Mouse (Mus musculus) cerebellum, postnatal 14 days (tissue): ENCODE measurements around the gene Arhgap17.

Experiments used
- DNase-seq, 2 experiments: peaks; one replicate each; pipeline ENCODE4 v3.0.0; 2021; ENCODE audit warnings: mixed read lengths in 2 of 2

The Arhgap17 gene

DNA sequence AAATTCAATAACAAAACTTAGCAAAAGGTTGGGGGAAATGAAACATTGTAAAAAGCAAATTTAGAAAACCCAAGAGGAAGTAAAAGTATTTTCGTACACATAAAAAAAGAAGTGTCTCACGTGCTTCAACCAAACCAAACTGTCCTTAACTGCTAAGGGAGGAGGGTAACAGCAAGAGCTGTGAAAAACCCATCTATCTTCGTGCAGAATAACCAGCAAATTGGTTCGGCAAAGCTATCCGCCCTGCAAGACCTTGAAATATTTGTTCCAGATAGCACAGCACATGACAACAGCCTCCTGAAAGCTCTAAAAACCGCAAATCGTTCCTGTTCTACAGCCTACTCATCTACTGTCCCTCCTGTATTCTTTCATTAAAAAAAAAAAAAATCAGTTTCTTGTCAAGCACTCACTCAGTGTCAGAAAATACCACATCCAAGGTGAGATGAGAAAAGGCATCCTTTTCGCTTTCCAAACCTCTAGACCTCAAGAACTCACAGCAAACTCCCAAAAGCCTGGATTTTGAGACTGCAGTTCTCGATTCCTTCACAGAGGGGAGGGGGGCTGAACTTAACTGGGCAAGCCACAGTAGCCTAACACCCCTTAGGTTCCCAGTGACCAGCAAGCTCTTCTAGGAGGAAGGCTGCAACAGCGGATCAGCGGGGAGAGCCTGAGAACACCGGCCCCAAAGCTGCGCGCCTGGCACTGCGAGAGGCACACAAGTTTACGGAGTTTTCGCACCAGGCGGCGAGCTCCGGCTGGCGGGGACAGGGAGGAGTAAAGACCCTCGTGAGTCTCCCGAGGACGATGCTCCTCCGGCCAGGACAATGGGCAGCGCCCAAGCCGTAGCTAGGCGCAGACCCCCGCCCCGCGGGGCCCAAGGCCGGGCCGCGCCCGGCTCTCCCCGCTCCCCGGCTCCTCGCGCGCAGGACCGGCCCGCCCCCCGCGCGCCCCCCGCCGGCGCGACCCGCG is 653 bp downstream of the Arhgap17 start:
- DNase-seq: no peak

DNA sequence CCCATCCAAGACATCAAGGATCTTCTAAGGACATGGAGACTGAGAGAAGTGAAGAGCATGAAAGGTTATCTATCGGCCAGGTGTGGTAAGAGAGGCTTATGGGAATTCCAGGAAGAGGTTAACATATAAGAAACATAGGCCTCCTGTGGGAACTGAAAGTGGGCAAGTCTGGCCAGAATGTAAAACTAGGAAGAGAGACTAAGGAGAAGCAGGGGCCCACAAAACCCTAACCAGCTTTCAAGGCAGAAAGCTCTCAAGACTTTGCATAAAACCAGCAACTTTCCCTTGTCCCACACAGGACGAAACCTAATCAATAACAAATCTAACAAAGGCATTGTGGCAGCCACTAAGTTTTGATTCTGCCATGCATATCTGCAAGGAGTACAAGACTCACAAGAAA is 1.5 kb downstream of the Arhgap17 start:
- no peak for DNase-seq

DNA sequence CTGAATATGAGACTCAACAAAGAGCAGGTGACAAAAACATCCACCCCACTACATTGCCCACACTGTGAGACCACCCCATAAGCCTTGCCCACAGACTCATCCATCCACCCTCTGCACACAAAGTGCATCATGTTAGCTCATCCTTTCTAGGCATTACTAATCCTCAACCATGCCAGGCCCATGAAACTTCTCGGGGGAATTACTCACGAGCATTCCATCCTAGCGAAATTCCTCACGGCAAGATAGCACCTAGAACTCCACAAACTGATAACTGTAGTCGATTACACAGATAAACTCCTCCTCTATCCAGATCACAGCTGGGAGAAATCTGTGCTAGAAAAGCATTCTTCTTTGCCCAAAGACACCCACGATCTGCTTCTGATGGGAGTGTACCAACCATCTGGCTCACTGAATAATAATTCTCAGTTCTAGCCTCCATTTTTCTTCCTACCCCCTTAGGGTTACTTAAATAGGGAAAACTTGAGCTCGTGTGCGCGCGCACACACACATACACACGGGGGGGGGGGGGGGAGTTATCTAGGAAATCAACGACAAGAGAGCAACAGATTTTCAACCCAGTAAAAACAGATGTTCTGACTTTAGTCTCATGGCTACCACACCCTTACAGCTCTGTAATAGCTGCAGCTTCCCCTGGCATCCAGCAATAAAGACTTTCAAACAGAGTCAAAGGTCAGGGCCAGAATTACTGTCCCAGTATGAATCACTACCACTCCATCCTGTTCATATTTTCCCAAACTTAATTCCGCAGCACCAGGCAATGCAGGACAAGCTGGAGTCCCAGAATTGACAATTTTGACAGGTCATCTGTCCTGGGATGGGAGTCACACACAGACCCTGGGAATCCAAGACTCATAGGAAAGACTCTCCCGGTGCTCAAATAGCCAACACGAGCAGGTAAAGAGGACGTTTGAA is 2.2 kb downstream of the Arhgap17 start:
- DNase-seq: no peak

DNA sequence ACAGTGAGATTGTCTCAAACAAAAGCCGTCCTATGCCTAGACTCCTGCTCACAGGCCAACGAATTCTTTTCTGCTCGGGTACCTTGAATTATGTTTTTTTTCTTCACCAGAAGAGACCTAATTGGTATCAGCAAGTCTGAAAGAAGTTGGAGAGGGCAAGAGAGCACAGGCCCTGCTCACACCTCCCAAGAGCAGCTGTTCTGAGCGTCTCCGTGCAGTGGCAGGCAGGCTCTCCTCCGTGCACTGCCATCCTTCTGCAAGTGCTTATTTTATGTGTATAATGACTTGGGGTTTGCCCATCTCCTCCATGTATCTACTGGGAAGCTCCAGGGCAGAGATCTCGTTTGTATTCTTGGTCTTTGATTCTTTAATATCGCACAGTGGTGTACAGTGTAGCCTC is 2.9 kb downstream of the Arhgap17 start:
- no peak for DNase-seq

DNA sequence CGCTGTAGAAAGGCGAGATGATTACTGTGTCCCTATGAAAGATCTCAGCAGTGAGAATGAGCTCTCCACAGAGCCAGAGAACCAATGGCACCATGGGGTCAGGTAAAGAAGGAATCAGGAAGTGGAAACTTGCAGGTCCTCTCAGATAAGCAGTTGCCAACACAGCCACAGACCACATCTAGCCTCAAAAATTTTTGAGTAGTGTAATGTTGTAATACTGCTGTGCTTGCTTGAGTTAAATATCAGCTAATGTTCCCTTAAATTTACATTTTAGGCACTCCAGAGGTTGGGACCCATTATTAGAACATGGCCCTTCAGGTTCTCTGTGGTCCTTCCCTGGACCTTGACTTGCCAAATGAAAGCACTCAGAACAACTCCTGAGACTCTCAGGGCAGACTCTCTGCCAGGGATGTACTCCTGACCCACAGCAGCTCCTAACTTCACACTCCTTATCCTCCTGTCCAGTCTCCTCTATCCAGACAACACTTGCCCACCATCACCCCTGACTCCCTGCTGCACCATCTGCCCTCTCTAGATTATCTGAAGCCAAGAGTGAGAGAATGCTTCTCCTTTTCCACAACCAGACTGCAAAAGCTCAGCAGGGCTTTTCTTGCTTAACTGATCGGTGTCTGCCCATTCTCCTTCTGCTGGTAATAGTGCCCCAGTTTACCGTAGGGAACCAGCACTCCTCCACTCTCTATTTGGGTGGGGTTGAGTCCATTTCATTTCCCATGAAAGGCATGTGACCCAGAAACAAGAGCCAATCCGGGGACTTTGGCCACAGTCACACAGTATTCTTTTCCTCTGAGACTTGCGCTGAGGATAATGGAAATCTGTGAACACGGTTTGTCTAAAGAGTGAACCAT is 3.6 kb downstream of the Arhgap17 start:
- DNase-seq: peak; percentile 55 to 60

DNA sequence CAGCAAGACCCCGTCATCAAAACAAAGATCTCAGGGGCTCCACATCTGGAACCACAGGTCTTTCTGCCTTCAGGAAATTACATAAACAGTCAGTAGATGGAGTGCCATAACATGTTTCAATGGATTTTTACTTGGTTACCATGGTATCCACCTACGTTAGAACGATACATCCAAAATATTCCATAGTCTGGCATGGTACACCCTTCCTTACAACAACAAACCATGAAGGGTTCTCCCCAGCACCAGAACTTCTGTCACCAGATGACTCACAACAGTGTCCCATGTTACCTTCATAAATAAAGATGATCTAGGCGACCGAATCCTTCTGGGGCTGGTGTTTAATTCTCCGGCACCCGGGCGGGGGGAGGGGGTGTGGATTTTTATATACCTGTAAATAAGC is 5.7 kb downstream of the Arhgap17 start:
- DNase-seq: no peak

DNA sequence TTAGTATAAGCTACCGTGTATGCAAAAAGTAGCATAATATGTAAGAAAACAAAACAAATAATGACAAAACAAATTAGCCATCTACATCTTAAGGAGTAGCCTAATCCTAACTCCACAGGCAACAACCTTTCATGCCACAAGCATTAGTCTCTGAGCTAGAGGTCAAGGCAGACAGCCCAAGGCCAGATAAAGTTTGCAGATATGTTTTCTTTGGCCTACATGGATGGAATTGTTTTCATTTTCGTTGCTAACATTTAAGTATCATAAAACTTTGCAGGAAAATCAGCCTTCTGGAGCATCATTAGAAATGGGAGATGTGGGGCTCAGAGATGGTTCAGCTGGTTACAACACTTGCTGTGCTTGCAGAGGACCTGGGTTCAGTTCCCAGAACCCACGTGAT is 6.9 kb downstream of the Arhgap17 start:
- DNase-seq: no peak

DNA sequence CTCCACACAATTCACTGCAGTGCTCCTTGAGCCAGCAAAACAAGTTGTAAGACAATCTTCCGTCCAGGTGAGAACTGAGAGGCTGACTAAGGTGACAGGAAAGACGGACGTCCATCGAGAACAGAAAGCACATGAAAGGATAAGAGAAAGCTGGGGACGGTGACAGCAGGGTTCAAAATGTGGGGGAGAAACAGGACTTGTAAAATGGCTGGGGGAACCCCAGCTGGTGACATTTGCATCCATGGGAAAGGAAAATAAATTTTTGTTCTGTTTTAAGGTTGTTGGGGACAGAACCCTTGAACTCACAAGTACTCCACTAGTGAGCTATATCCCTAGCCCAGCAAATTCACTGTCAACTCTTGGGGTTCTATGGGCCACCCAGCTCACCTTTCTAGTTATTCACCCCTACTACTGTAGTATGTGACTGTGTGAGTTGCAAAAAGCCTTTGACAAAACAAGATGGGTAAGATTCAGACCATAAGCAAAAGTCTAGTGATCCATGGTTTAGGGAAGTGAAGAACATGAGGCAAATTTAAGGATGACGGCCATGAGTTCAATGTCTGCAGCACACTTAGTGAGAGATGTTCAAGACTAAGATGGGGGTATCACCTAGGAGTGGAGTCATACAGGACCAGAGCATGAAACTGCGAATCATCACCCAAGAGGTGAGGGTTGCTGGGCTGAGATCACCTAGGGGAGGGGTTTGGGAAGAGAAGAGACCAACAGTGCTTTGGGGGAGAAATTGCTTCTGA is 8.3 kb downstream of the Arhgap17 start:
- DNase-seq: no peak

DNA sequence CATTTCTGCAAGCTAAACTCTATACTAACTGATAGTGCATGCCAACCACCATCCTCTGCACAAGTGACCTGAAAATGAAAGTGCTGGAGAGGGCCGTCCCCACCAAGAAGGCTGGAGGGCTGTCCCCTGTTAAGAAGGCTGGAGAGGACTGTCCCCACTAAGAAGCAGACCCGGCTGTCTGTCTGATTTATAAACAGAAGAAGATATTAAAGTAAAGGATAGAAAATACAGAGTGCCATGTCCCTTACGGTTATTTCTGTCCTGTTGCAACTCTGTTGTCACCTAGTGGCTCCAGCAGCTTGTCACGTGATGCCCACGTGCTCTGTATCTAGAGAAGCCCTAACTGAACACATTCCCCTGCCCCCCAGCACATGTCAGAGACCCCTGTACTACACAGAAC is 9.5 kb downstream of the Arhgap17 start:
- DNase-seq: no peak

DNA sequence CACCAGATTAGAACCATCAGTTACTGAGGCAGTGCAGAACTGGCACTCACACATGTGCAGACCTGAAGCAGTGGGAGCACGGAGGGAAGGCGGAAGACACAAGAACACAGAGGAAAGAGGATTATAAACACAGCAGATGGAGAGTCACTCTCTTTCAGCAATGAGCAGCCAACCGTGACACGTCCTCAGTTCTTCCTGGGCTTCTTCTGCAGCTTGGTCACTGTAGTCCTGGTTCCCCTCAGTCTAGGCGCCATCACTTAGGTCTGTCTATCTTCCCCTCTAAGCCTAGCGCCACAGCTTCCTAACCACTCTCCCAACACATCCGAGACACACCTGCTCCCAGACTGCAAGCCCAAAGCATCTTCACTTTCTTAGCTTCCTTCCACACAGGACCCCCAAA is 10.6 kb downstream of the Arhgap17 start:
- DNase-seq: peak; percentile 77 to 81

DNA sequence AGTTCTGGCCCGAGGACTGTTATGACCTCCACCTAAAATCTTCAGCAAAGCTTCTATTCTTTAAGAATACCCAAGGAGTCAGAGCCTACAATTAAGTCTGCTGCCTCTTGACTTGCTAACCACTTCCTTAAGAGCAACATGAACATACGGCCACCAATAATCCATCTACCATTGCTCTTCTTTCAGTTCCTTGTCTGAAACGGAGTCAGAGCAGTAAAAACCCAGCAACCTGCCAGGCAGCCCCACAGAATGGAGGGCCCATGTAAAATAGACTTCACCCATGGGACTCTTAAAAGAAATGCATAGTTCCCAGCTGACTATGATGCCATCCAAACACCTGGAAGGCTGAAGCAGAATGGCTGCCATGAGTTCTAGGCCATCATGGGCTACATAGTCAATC is 13.6 kb downstream of the Arhgap17 start:
- DNase-seq: no peak

DNA sequence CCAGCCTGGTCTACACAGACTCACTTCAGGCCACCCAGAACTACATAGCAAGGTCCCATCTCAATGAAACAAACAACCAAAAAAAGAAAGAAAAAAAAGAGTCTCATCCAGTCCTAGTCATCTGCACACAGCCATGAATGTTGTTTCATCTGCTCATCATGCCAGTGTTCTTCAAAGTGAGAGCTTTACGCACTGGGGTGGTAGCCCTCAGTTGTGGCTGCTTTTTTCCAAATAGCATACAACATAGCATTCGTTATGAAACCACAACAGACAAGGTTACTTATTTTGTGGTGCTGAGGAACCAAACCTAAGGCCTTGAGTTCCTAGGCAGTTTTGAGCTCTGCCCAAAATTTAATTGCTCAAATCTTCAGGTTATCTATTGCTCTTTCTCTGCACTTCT is 14.9 kb downstream of the Arhgap17 start:
- DNase-seq: no peak

DNA sequence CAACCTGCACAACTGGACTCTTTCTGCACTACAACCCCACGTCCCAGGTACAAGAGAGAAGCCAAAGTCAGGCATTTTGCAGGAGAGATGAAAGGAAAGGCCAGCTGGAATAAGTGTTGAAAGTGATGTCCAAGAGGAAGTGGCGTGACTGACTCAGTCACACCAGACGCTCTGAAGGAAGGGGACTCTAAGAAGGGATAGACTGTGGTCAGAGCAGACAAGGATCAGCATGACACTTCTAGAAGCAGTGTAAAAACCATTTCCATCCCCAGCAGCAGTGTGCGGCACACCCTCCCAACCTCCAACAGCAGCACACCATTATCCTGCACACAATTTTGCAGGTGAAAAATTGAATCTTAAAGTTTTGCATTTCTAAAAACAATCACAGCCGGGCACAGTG is 15.3 kb downstream of the Arhgap17 start:
- no peak for DNase-seq

DNA sequence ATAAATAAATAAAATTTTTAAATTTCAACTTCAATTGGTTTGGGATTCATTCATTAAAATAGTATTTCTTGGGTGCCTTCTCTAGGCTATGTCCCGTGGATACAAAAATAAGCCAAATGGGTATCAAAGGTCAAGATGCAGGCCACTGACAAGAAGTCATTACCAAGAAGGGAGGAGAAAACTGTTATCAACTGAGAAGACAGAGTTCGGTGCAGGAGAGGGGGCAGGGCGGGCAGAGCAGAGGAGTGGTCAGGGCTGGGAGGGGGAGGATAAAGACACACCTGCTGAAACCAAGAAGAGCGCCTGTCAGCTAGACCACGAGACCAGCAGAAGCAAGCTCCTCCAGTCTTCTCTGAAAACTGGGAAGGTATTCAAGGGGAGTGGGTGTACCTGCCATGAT is 15.8 kb downstream of the Arhgap17 start:
- no peak for DNase-seq

DNA sequence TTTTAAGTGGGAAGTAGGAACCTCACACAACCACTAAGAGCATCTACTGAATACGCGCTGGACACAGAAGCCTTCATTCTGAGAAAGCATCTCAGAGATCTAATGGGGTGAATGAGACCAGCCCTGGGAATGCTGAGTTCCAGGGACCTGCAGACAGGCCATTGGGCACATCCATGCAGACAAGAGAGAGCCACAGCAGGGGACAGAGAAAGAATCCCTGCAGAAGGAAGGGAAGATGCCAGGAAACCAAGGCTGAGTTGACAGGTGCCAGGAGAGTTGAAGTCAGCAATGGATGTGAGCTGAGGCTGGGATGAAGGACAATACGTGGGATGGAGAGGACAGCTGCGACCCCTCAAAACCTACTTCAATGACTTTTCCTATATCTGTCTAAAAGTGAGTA is 16.6 kb downstream of the Arhgap17 start:
- DNase-seq: no peak

DNA sequence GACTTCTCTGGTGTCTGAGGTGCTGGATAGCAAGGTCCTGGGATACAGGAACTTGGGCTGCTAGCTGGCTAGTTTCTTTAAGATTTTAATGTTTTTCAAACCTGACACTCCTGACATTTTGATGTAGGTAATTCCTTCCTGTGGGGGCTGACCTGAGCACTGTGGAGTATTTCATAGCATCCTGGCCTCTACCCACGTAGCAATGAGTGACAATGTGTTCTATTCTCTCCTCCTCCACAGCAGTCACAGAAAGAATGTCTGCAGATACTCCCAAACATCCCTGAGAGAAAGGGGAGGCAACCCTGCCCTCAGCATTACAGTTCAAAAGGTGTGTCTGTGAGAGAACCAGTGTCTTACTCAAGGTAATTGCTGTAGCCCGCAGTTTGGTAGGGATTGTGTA is 19.5 kb downstream of the Arhgap17 start:
- DNase-seq: no peak

DNA sequence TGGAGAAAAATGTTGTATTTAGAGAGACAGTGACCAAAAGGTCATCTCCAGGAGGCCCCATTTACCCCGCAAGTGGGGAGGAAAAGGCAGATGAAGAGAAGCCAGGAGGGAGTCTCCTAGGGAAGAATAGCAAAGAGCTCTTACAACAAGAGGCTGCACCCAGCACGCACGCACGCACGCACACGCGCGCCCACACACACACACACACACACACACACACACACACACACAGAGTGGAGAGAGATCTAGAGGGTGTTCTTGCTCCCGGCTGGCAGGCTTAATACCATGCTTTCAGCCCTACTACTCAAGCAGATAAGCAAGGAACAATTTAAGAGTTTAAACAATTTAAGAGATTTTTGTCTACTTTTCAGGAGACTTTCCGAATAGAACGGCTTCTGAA is 19.9 kb downstream of the Arhgap17 start:
- DNase-seq: no peak

DNA sequence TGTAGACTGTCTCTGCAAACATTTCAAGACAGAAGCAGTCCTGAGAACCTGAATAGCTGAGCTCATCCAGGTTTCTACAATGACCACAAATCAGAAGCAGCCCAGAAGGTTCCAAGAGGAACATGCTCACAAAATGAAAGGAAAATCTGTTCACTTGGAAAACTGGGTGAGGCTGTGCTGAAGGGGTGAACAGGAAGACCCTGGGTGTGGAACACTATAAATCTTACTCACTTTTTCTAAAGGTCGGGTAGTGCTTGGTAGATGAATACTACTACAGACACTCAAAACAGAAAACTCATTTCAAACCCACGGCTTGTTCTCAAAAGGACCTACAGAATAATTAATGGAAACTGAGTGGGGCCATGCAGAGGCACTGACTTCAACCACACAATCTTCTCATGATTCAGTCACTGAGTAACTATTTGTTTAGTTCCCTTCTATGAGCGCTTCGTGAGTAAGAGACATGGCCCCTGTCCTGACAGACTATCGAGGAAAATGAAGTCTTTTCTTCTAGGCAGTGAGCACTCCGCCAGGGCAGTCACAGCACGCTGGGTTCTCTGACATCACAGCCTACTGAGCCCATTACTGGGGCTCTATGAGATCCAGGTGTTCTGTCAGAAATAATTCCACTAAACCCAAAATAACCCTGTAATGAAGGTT is 23.0 kb downstream of the Arhgap17 start:
- DNase-seq: no peak

DNA sequence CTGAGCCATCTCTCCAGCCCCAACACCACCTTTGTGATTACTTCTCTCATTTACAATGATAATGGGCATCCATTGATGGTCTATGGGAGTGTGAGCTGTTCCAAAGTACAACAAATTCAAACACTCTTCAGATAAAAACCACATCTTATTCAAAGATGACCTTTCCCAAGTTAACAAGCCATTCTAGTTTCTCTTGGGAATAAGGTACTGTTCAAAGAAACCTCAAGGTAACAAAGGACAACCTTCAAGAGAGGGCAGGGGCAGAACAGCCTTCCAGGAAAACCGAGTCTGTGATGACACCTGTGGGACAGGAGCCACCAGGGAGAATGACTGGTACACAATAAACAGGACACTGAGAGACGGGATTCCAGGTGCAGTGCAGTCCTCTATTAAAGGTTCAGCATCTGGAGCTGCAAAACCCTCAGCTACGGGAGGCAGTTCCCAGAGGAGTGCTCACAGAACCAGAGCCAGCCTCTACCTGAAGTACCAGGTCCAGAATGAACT is 24.6 kb downstream of the Arhgap17 start:
- DNase-seq: no peak

DNA sequence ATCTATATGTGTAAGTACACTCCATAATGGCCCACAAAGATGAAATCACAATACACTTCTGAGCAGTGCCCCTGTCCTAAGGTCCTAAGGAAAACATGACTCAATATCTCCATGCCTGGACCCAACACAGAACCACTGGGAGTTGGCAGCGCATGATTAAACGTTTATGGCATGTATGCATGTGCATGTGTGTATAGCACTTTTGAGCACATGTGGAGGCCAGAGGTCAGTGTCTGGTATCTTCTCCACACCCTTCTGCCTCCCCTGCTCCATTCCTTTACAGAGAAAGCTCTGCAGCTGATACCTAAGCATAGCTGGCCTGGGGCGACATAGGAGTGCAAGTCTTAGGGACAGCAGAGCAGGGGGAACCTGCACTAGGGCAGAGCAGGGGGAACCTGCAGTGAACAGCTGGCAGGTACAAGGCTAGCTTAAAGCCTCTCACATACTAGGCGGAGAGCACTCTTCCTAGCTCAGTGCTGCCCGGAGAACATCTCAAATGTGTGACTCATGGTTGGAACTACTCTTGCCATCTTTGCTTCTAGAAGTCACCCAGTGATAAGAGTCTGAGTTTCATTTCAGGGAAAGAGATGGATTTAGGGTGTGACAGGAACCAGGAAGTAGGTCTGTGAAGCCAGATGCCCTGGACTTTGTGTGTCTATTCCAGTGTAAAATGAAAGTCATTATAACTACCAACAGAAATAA is 25.5 kb downstream of the Arhgap17 start:
- DNase-seq: no peak

DNA sequence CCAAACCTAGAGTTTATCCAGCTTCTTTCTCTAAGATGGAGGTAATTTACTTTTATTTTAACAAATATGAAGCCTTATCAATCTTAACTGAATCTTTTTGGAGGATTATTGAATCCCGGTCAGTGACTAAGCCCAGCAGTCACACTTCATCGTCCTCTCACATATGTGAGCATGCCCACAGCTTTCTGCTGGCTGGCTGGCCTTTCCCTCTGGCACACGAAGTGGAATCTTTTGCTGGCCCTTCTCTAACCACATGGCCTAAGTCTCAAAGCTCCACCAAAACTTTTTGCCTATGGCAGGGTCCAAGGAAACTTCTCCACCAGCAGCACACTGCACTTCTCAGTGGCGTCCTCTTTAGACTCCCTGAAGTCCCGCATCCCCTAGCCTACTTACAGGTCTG is 27.8 kb downstream of the Arhgap17 start:
- DNase-seq: no peak
